8 mouse cellular contexts compared by ENCODE assay signal in genomic region chr11:89921146-89921545, GRCm38 (mm10).
DNase-seq lines count a peak whose midpoint lies in the region; ATAC-seq and TF ChIP-seq lines count a peak whose summit lies in the region.

No protein-coding gene starts in this region.

- H3K27me3 ChIP-seq in forebrain, embryonic 14.5 days (replicated peaks; ENCODE audit: control insufficient read depth, insufficient read depth, low read length) = no peaks in the 10 kb centered on the region
- no peaks in the 10 kb centered on the region for H3K27me3 ChIP-seq in forebrain, embryonic 15.5 days
- H3K27me3 ChIP-seq in kidney, postnatal 0 days (ENCODE audit: insufficient read depth, low read length) = no peaks in the 10 kb centered on the region
- no peaks in the 10 kb centered on the region for H3K27me3 ChIP-seq in liver, embryonic 14.5 days (ENCODE audit: control insufficient read depth, insufficient read depth, low read length)
- no peaks in the 10 kb centered on the region for H3K27me3 ChIP-seq in stomach, embryonic 14.5 days (ENCODE audit: control insufficient read depth, insufficient read depth, low read length)

- H3K4me2 ChIP-seq in forebrain, embryonic 14.5 days (ENCODE audit: low read length) = no peak overlapping the region
- no peak overlapping the region for H3K4me2 ChIP-seq in forebrain, embryonic 15.5 days (replicated peaks)
- H3K4me2 ChIP-seq in kidney, postnatal 0 days (ENCODE audit: low read length) = no peak overlapping the region
- H3K4me2 ChIP-seq in liver, embryonic 14.5 days (ENCODE audit: low read depth) = no peak overlapping the region
- no peak overlapping the region for H3K4me2 ChIP-seq in stomach, embryonic 14.5 days (replicated peaks; ENCODE audit: low read depth, low read length)

- H3K9me3 ChIP-seq in forebrain, embryonic 14.5 days (replicated peaks; ENCODE audit: control insufficient read depth, low read length) = no peaks in the 10 kb centered on the region
- H3K9me3 ChIP-seq in forebrain, embryonic 15.5 days = no peaks in the 10 kb centered on the region
- H3K9me3 ChIP-seq in kidney, postnatal 0 days (replicated peaks; ENCODE audit: low read length) = no peaks in the 10 kb centered on the region
- no peaks in the 10 kb centered on the region for H3K9me3 ChIP-seq in liver, embryonic 14.5 days (ENCODE audit: control insufficient read depth, low read length)
- H3K9me3 ChIP-seq in stomach, embryonic 14.5 days (ENCODE audit: control insufficient read depth, low read depth, low read length) = no peaks in the 10 kb centered on the region

- H3K36me3 ChIP-seq in forebrain, embryonic 14.5 days (ENCODE audit: control insufficient read depth, insufficient read depth, low read length) = no peaks in the 10 kb centered on the region
- H3K36me3 ChIP-seq in forebrain, embryonic 15.5 days = no peaks in the 10 kb centered on the region
- no peaks in the 10 kb centered on the region for H3K36me3 ChIP-seq in kidney, postnatal 0 days (ENCODE audit: insufficient read depth, low read length)
- no peaks in the 10 kb centered on the region for H3K36me3 ChIP-seq in liver, embryonic 14.5 days (replicated peaks; ENCODE audit: control insufficient read depth, insufficient read depth, low read depth)
- no peaks in the 10 kb centered on the region for H3K36me3 ChIP-seq in stomach, embryonic 14.5 days (ENCODE audit: control insufficient read depth, insufficient read depth, low read length)

- DNase-seq in forebrain, embryonic 14.5 days (ENCODE audit: low spot score) = peak; percentile 56
- DNase-seq in adrenal gland, postnatal 10 days = peak; percentile 67
- DNase-seq in fibroblast of lung, adult 2 months (ENCODE audit: low read depth) = peak; percentile 40
- DNase-seq in kidney, postnatal 0 days (ENCODE audit: low spot score) = peak; percentile 86
- DNase-seq in liver, embryonic 14.5 days (ENCODE audit: low read depth in 3 of 3, low spot score in 3 of 3) = no peak

- TF ChIP-seq EP300 in liver, embryonic 14.5 days (IDR thresholded peaks at IDR 0.05; ENCODE audit: low read depth) = no peak

- H3K4me1 ChIP-seq in forebrain, embryonic 14.5 days (ENCODE audit: control insufficient read depth, insufficient read depth, low read length) = no peaks in the 10 kb centered on the region
- no peaks in the 10 kb centered on the region for H3K4me1 ChIP-seq in forebrain, embryonic 15.5 days
- no peaks in the 10 kb centered on the region for H3K4me1 ChIP-seq in kidney, postnatal 0 days (replicated peaks; ENCODE audit: insufficient read depth, low read length)
- H3K4me1 ChIP-seq in liver, embryonic 14.5 days (replicated peaks; ENCODE audit: control insufficient read depth in 2 of 2, insufficient read depth in 2 of 2, low read length in 1 of 2) = no peaks in the 10 kb centered on the region
- H3K4me1 ChIP-seq in stomach, embryonic 14.5 days (ENCODE audit: control insufficient read depth, insufficient read depth, low read length) = no peaks in the 10 kb centered on the region

- H3K9ac ChIP-seq in forebrain, embryonic 14.5 days (ENCODE audit: low read length) = no peak overlapping the region
- no peak overlapping the region for H3K9ac ChIP-seq in forebrain, embryonic 15.5 days (replicated peaks)
- no peak overlapping the region for H3K9ac ChIP-seq in kidney, postnatal 0 days (ENCODE audit: low read depth, low read length)
- H3K9ac ChIP-seq in liver, embryonic 14.5 days (replicated peaks) = no peak overlapping the region
- no peak overlapping the region for H3K9ac ChIP-seq in stomach, embryonic 14.5 days (replicated peaks; ENCODE audit: low read depth, low read length)

- H3K4me3 ChIP-seq in forebrain, embryonic 14.5 days (ENCODE audit: low read depth, low read length) = no peak overlapping the region
- no peak overlapping the region for H3K4me3 ChIP-seq in forebrain, embryonic 15.5 days
- no peak overlapping the region for H3K4me3 ChIP-seq in kidney, postnatal 0 days (replicated peaks; ENCODE audit: low read depth, low read length)
- no peak overlapping the region for H3K4me3 ChIP-seq in liver, embryonic 14.5 days (ENCODE audit: insufficient read depth in 1 of 2, low read depth in 2 of 2, low read length in 2 of 2)
- no peak overlapping the region for H3K4me3 ChIP-seq in stomach, embryonic 14.5 days (ENCODE audit: low read depth, low read length)

- 45% methylated on average over 6 of the region's 6 CpGs for WGBS in forebrain, embryonic 14.5 days
- WGBS in forebrain, embryonic 15.5 days = 49% methylated on average over 5 of the region's 6 CpGs
- 28% methylated on average over 6 of the region's 6 CpGs for WGBS in kidney, postnatal 0 days
- 47% methylated on average over 6 of the region's 6 CpGs for WGBS in liver, embryonic 14.5 days (ENCODE audit: insufficient replicate concordance)
- 32% methylated on average over 6 of the region's 6 CpGs for WGBS in stomach, embryonic 14.5 days

- ATAC-seq in forebrain, embryonic 14.5 days = no peak
- ATAC-seq in forebrain, embryonic 15.5 days (replicated peaks) = no peak; the same call in 1 of the 2 replicates
- ATAC-seq in kidney, postnatal 0 days (replicated peaks; ENCODE audit: low FRiP score, low read depth) = no peak
- ATAC-seq in liver, embryonic 14.5 days (ENCODE audit: insufficient read depth) = no peak
- 0 out of 2 replicates have a peak, but pooled peaks have one; percentile 23 for ATAC-seq in stomach, embryonic 14.5 days (ENCODE audit: insufficient number of reproducible peaks, insufficient read depth, low FRiP score, low read depth)
- ATAC-seq in activated CD4-positive, CD25-positive, alpha-beta regulatory T cell, adult 4 months = no peak

- peak; percentile 83 for TF ChIP-seq CTCF in kidney, postnatal 0 days (IDR thresholded peaks at IDR 0.05; ENCODE audit: low read depth)
- TF ChIP-seq CTCF in liver, embryonic 14.5 days (IDR thresholded peaks at IDR 0.05; ENCODE audit: low read depth) = peak; percentile 35

- no peak overlapping the region for H3K27ac ChIP-seq in forebrain, embryonic 14.5 days (ENCODE audit: low read depth, low read length)
- H3K27ac ChIP-seq in forebrain, embryonic 15.5 days (replicated peaks) = no peak overlapping the region
- H3K27ac ChIP-seq in kidney, postnatal 0 days = no peak overlapping the region
- H3K27ac ChIP-seq in liver, embryonic 14.5 days = no peak overlapping the region
- no peak overlapping the region for H3K27ac ChIP-seq in stomach, embryonic 14.5 days (ENCODE audit: low read length)

Comparison
In these comparisons a context has a peak if more than half of its experiments do, and no peak if none do; other contexts are left out.
1. DNase-seq: peak in forebrain, embryonic 14.5 days (single experiment), adrenal gland, postnatal 10 days (single experiment), fibroblast of lung, adult 2 months (single experiment) and kidney, postnatal 0 days (single experiment); none in liver, embryonic 14.5 days (0 of 3).